In genomic region chr7:49298431-49298839, GRCm38 (mm10) we compare ENCODE assay signal across 13 mouse cellular contexts.
A peak's percentile ranks its signal among the peaks of the same experiment; 100 is the strongest.
DNase-seq lines count a peak whose midpoint lies in the region; ATAC-seq and TF ChIP-seq lines count a peak whose summit lies in the region.
"Had no signal": no experiment of that assay in that cellular context is flagged by ENCODE, and none has a peak within 500 bp of the region (broad histone marks: within the 10 kb centered on the region; RNA-seq: fewer than 3 reads in every experiment).

No protein-coding gene starts in this region.

- WGBS in hindbrain, embryonic 10.5 days, result 22% methylated on average over 4 of the region's 4 CpGs
- WGBS in hindbrain, embryonic 12.5 days, result 37% methylated on average over 4 of the region's 4 CpGs
- whole genome bisulfite sequencing in embryonic facial prominence, embryonic 10.5 days, result 11% methylated on average over 4 of the region's 4 CpGs
- WGBS in kidney, postnatal 0 days, result 39% methylated on average over 4 of the region's 4 CpGs

- no peak for TF ChIP-seq CTCF in kidney, postnatal 0 days (IDR thresholded peaks at IDR 0.05; ENCODE audit: low read depth)

- no peaks in the 10 kb centered on the region for H3K36me3 ChIP-seq in hindbrain, embryonic 10.5 days
- H3K36me3 ChIP-seq in hindbrain, embryonic 12.5 days, result no peaks in the 10 kb centered on the region
- H3K36me3 ChIP-seq in embryonic facial prominence, embryonic 10.5 days (replicated peaks), result no peaks in the 10 kb centered on the region
- no peaks in the 10 kb centered on the region for H3K36me3 ChIP-seq in kidney, postnatal 0 days (ENCODE audit: insufficient read depth, low read length)
- H3K36me3 ChIP-seq: embryonic facial prominence, embryonic 12.5 days; heart, embryonic 13.5 days had no signal

- no peak overlapping the region for H3K9ac ChIP-seq in hindbrain, embryonic 12.5 days
- no peak overlapping the region for H3K9ac ChIP-seq in kidney, postnatal 0 days (ENCODE audit: low read depth, low read length)
- H3K9ac ChIP-seq: embryonic facial prominence, embryonic 12.5 days; forebrain, embryonic 13.5 days; heart, embryonic 13.5 days; hindbrain, embryonic 14.5 days had no signal

- no peak for ATAC-seq in hindbrain, embryonic 12.5 days (ENCODE audit: low FRiP score)
- ATAC-seq in kidney, postnatal 0 days (replicated peaks; ENCODE audit: low FRiP score, low read depth), result 0 out of 2 replicates have a peak, but pooled peaks have one; percentile 33
- ATAC-seq: forebrain, embryonic 13.5 days had no signal

- H3K9me3 ChIP-seq in hindbrain, embryonic 10.5 days, result no peaks in the 10 kb centered on the region
- H3K9me3 ChIP-seq in hindbrain, embryonic 12.5 days (replicated peaks), result no peaks in the 10 kb centered on the region
- H3K9me3 ChIP-seq in embryonic facial prominence, embryonic 10.5 days, result no peaks in the 10 kb centered on the region
- H3K9me3 ChIP-seq in kidney, postnatal 0 days (replicated peaks; ENCODE audit: low read length), result no peaks in the 10 kb centered on the region
- H3K9me3 ChIP-seq: embryonic facial prominence, embryonic 12.5 days; forebrain, embryonic 13.5 days; heart, embryonic 13.5 days had no signal

- H3K4me2 ChIP-seq in hindbrain, embryonic 12.5 days (replicated peaks), result no peak overlapping the region
- no peak overlapping the region for H3K4me2 ChIP-seq in kidney, postnatal 0 days (ENCODE audit: low read length)
- H3K4me2 ChIP-seq: embryonic facial prominence, embryonic 12.5 days; forebrain, embryonic 13.5 days; heart, embryonic 13.5 days; hindbrain, embryonic 14.5 days had no signal

- peaks cover 21% of the 10 kb centered on the region for H3K27me3 ChIP-seq in hindbrain, embryonic 10.5 days (ENCODE audit: insufficient read depth, poor library complexity, severe bottlenecking)
- peaks cover 9% of the 10 kb centered on the region; the same call in 1 of the 2 replicates for H3K27me3 ChIP-seq in hindbrain, embryonic 12.5 days
- H3K27me3 ChIP-seq in embryonic facial prominence, embryonic 10.5 days (replicated peaks; ENCODE audit: low read depth, poor library complexity, severe bottlenecking), result peaks cover 30% of the 10 kb centered on the region
- H3K27me3 ChIP-seq in kidney, postnatal 0 days (ENCODE audit: insufficient read depth, low read length), result no peaks in the 10 kb centered on the region
- H3K27me3 ChIP-seq: embryonic facial prominence, embryonic 12.5 days had no signal

- DNase-seq in hindbrain, embryonic 10.5 days (ENCODE audit: low spot score), result peak; percentile 23
- peak; percentile 25 for DNase-seq in embryonic facial prominence, embryonic 10.5 days (ENCODE audit: low spot score)
- DNase-seq in kidney, postnatal 0 days (ENCODE audit: low spot score), result no peak
- peak; percentile 85 for DNase-seq in lung, postnatal 25 days (ENCODE audit: low spot score)
- no peak for DNase-seq in natural killer cell, adult 2 months (ENCODE audit: low spot score in 2 of 2)
- no peak for DNase-seq in cerebellum, adult 11-12 months
- DNase-seq: cerebellum, adult 2 months; spleen, adult 18-20 months had no signal

- no peak overlapping the region for H3K27ac ChIP-seq in hindbrain, embryonic 10.5 days
- H3K27ac ChIP-seq in hindbrain, embryonic 12.5 days, result no peak overlapping the region
- no peak overlapping the region for H3K27ac ChIP-seq in embryonic facial prominence, embryonic 10.5 days (replicated peaks)
- H3K27ac ChIP-seq in kidney, postnatal 0 days, result no peak overlapping the region
- H3K27ac ChIP-seq: embryonic facial prominence, embryonic 12.5 days; forebrain, embryonic 13.5 days; heart, embryonic 13.5 days; hindbrain, embryonic 14.5 days had no signal

- peaks cover 37% of the 10 kb centered on the region for H3K4me1 ChIP-seq in hindbrain, embryonic 10.5 days (replicated peaks)
- H3K4me1 ChIP-seq in hindbrain, embryonic 12.5 days, result peaks cover 16% of the 10 kb centered on the region
- H3K4me1 ChIP-seq in embryonic facial prominence, embryonic 10.5 days, result peaks cover 35% of the 10 kb centered on the region
- H3K4me1 ChIP-seq in kidney, postnatal 0 days (replicated peaks; ENCODE audit: insufficient read depth, low read length), result peaks cover 9% of the 10 kb centered on the region
- H3K4me1 ChIP-seq: forebrain, embryonic 13.5 days had no signal

- no peak overlapping the region for H3K4me3 ChIP-seq in hindbrain, embryonic 10.5 days
- H3K4me3 ChIP-seq in hindbrain, embryonic 12.5 days, result no peak overlapping the region
- no peak overlapping the region for H3K4me3 ChIP-seq in embryonic facial prominence, embryonic 10.5 days
- H3K4me3 ChIP-seq in kidney, postnatal 0 days (replicated peaks; ENCODE audit: low read depth, low read length), result no peak overlapping the region
- H3K4me3 ChIP-seq: embryonic facial prominence, embryonic 12.5 days; forebrain, embryonic 13.5 days; heart, embryonic 13.5 days had no signal

Comparison
In these comparisons a context has a peak if more than half of its experiments do, and no peak if none do; other contexts are left out.
1. DNase-seq: peak in hindbrain, embryonic 10.5 days (single experiment), embryonic facial prominence, embryonic 10.5 days (single experiment) and lung, postnatal 25 days (single experiment); none in kidney, postnatal 0 days (single experiment), natural killer cell, adult 2 months (0 of 2) and cerebellum, adult 11-12 months (single experiment).